Mouse (Mus musculus): Measurements from ENCODE around the gene Ildr2. TPM values are rescaled to one million over a fixed set of nuclear protein-coding genes. Genes with fewer than 3 reads are reported as not detected.

The Ildr2 gene
- polyA plus RNA-seq, 1 experiment from 2014 or later = 1.2 TPM

DNA sequence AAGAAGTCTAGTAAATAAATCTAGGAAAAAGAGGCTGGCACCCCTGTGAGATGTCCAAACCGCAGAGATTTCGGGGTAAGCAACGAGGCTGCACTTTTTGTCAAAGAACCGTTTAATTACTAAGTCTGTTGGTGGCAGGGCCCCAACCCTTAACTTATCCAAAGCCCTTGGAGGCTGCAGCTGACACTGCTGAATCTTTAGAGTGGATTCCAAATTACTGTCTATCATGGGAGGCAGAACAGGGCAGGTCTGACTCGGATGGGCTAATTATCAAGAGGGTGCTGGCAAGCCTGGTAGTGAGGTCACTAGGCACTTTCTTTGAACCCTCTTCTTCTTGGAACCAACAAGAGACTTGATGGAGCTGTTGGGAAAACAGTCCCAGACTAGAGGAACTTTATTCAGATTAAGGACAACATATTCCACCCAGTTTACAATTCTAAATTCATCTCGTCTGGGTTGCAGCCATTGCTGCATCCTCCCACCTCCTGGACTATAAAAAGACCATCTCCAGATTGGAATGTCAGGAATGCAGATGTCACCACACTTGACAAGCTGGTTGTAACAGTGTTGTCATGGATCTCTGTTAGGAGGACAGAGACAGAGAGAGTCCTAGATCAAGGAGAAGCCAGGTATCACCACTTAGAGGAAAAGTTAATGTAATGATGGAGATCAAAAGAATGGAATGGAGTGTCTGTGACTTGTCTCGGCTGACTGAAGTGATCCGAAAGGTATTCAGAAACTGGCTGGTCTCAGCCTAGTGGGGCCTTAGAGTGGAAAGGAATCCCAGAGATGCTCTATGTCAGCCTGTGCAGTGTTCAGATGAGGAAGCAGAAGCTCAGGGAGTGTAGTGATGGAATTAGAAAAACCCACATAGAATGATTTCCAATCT lies 50.7 kb downstream of the Ildr2 start:
- no peak overlapping the region for H3K4me2 ChIP-seq
- H3K4me3 ChIP-seq = no peak overlapping the region
- H3K36me3 ChIP-seq = no peaks in the 10 kb centered on the region
- peaks cover 9% of the 10 kb centered on the region for H3K4me1 ChIP-seq
- no peak for ATAC-seq (ENCODE audit: extremely low read depth, insufficient number of reproducible peaks, low FRiP score, low TSS enrichment)
- H3K9ac ChIP-seq = no peak overlapping the region
- H3K9me3 ChIP-seq = no peaks in the 10 kb centered on the region
- peaks cover 29% of the 10 kb centered on the region for H3K27me3 ChIP-seq (replicated peaks)
- WGBS = 61% methylated on average over 8 of the region's 8 CpGs
- H3K27ac ChIP-seq (replicated peaks) = no peak overlapping the region

DNA sequence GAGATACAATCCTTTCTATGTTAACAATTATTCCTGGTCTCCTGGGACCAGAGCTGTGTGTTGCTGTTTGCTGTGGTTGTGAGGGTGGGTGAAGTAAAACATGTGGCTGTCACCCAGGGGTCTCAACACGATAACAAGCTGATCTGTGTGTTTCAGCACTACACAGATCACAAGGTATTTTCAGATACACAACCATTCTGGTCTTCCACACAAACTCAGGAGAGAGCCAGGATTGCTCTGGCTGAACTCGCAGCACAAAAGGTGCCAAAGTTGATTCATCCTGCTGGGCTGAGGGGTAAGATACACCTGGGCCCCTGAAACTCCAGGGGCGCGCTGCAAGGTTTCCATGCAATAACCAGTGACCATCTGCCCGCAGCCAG lies 54.5 kb downstream of the Ildr2 start:
- Histone ChIP-seq H3K9ac (peak overlapping the region; percentile 77), H3K36me3 (no peaks in the 10 kb centered on the region), H3K27ac (replicated peaks) (no peak overlapping the region), H3K4me1 (peaks cover 11% of the 10 kb centered on the region), H3K4me3 (peak overlapping the region; percentile 60), H3K9me3 (no peaks in the 10 kb centered on the region), H3K27me3 (replicated peaks) (peaks cover 56% of the 10 kb centered on the region), H3K4me2 (peak overlapping the region; percentile 91)
- 12% methylated on average over 5 of the region's 5 CpGs for WGBS
- ATAC-seq (ENCODE audit: extremely low read depth, insufficient number of reproducible peaks, low FRiP score, low TSS enrichment) = no peak

DNA sequence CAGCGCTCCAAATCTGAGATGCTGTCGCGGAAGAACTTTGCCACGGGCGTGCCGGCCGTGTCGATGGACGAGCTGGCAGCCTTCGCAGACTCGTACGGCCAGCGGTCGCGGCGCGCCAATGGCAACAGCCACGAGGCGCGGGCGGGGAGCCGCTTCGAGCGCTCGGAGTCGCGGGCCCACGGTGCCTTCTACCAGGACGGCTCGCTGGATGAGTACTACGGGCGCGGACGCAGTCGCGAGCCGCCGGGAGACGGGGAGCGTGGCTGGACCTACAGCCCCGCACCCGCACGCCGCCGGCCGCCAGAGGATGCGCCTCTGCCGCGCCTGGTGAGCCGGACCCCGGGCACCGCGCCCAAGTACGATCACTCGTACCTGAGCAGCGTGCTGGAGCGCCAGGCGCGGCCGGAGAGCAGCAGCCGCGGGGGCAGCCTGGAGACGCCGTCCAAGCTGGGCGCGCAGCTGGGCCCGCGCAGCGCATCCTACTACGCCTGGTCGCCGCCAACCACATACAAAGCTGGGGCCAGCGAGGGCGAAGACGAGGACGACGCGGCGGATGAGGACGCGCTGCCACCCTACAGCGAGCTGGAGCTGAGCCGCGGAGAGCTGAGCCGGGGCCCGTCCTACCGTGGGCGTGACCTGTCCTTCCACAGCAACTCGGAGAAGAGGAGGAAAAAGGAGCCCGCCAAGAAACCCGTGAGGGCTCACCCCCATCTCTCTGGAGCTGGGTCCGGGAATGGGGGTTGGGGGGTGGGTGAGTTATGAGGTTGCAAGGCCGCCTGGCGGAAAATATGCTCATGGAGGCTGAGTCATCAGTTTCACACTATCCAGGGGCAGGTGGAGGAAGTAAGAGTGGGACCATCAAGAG lies 55.1 kb downstream of the Ildr2 start:
- ATAC-seq (ENCODE audit: extremely low read depth, insufficient number of reproducible peaks, low FRiP score, low TSS enrichment) = peak; percentile 31; the same call in 1 of the 2 replicates
- H3K4me3 ChIP-seq = peak overlapping the region; percentile 60
- 1% methylated on average over 91 of the region's 94 CpGs for WGBS
- H3K9me3 ChIP-seq = no peaks in the 10 kb centered on the region
- H3K9ac ChIP-seq = peak overlapping the region; percentile 77
- peak overlapping the region; percentile 91 for H3K4me2 ChIP-seq
- H3K36me3 ChIP-seq = no peaks in the 10 kb centered on the region
- H3K27ac ChIP-seq (replicated peaks) = no peak overlapping the region
- H3K4me1 ChIP-seq = peaks cover 11% of the 10 kb centered on the region
- peaks cover 56% of the 10 kb centered on the region for H3K27me3 ChIP-seq (replicated peaks)

DNA sequence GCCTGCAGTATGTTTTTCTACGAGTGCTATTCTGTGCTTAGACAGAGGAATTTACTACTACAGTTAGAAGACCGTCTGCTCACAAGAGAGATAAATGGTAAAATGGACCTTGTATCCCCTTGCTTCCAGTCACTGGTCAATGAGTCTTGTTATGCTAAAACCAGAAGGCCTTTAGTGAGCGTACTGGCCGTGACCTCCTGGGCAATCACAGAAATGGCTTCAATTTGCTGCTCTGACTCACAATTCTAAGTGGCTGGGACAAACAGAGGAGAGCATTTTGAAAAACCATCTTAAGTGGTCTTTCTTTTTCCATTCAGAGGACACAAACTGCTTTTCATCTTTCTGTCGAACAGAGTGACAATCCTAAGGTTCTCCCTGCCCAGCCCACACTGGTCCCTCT lies 57.2 kb downstream of the Ildr2 start:
- no peak overlapping the region for H3K4me3 ChIP-seq
- H3K27ac ChIP-seq (replicated peaks) = no peak overlapping the region
- H3K27me3 ChIP-seq (replicated peaks) = peaks cover 62% of the 10 kb centered on the region
- peaks cover 11% of the 10 kb centered on the region for H3K4me1 ChIP-seq
- no peaks in the 10 kb centered on the region for H3K9me3 ChIP-seq
- no peak overlapping the region for H3K9ac ChIP-seq
- ATAC-seq (ENCODE audit: extremely low read depth, insufficient number of reproducible peaks, low FRiP score, low TSS enrichment) = no peak
- 61% methylated on average over 5 of the region's 5 CpGs for WGBS
- no peak overlapping the region for H3K4me2 ChIP-seq
- no peaks in the 10 kb centered on the region for H3K36me3 ChIP-seq

- no peaks in the 10 kb centered on the region for H3K9me3 ChIP-seq
- no peak overlapping the region for H3K4me3 ChIP-seq
- H3K27ac ChIP-seq (replicated peaks) = no peak overlapping the region
- ATAC-seq (ENCODE audit: extremely low read depth, insufficient number of reproducible peaks, low FRiP score, low TSS enrichment) = no peak
- H3K36me3 ChIP-seq = no peaks in the 10 kb centered on the region
- H3K4me2 ChIP-seq = no peak overlapping the region
- H3K4me1 ChIP-seq = peaks cover 7% of the 10 kb centered on the region
- H3K27me3 ChIP-seq (replicated peaks) = peaks cover 45% of the 10 kb centered on the region
- H3K9ac ChIP-seq = no peak overlapping the region
- 47% methylated on average over 1 of the region's 1 CpGs for WGBS
Observed at GRCm38 (mm10) chr1:166313637-166314036, 59.7 kb downstream of the Ildr2 start.

GRCm38 (mm10) chr1:166315706-166316105 lies 61.8 kb downstream of the Ildr2 start:
- no peaks in the 10 kb centered on the region for H3K4me1 ChIP-seq
- 67% methylated on average over 4 of the region's 4 CpGs for WGBS
- no peak for ATAC-seq (ENCODE audit: extremely low read depth, insufficient number of reproducible peaks, low FRiP score, low TSS enrichment)

DNA sequence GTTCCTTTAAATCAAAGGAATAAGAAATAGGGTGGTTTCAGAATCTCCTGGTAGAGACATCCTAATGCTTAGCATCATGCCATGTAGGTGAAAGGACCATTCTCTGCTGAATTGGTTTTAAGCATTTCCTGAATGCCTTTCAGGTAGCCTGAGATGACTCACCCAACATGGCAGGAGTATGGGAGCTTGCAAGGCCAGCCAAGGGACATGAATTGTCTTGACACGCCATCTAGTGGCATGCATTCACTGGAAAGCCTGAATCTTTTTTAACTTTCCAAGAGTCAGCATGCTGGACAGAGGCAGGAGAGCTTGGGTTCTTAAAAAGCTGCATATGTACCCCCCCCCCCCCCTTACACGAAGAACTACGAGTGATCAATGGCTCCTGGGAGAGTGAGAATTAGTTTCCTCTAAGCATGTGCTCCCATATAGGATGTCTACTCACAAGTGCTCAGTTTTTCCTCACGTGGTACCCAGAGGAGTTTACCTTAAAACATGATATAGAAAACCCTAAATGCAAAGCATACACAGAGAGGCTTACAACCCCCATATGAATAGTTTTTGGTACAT lies 65.3 kb downstream of the Ildr2 start:
- H3K27me3 ChIP-seq (replicated peaks) = peaks cover 17% of the 10 kb centered on the region
- H3K4me3 ChIP-seq = no peak overlapping the region
- no peak overlapping the region for H3K9ac ChIP-seq
- H3K4me2 ChIP-seq = no peak overlapping the region
- H3K4me1 ChIP-seq = no peaks in the 10 kb centered on the region
- 16% methylated on average over 4 of the region's 4 CpGs for WGBS
- H3K36me3 ChIP-seq = no peaks in the 10 kb centered on the region
- H3K27ac ChIP-seq (replicated peaks) = no peak overlapping the region
- no peak for ATAC-seq (ENCODE audit: extremely low read depth, insufficient number of reproducible peaks, low FRiP score, low TSS enrichment)
- no peaks in the 10 kb centered on the region for H3K9me3 ChIP-seq

More at GRCm38 (mm10) chr1:166315706-166316105, 61.8 kb downstream of the Ildr2 start:
- Histone ChIP-seq H3K9me3 (no peaks in the 10 kb centered on the region), H3K4me2 (no peak overlapping the region), H3K27ac (replicated peaks) (no peak overlapping the region), H3K4me3 (no peak overlapping the region), H3K27me3 (replicated peaks) (peaks cover 25% of the 10 kb centered on the region), H3K9ac (no peak overlapping the region), H3K36me3 (no peaks in the 10 kb centered on the region)

GRCm38 (mm10) chr1:166326421-166326820 lies 72.5 kb downstream of the Ildr2 start:
- WGBS = 74% methylated on average over 3 of the region's 3 CpGs
- H3K4me2 ChIP-seq = no peak overlapping the region
- ATAC-seq (ENCODE audit: extremely low read depth, insufficient number of reproducible peaks, low FRiP score, low TSS enrichment) = no peak
- H3K4me3 ChIP-seq = no peak overlapping the region
- H3K4me1 ChIP-seq = no peaks in the 10 kb centered on the region
- H3K9me3 ChIP-seq = no peaks in the 10 kb centered on the region
- H3K9ac ChIP-seq = no peak overlapping the region
- H3K27ac ChIP-seq (replicated peaks) = no peak overlapping the region
- H3K27me3 ChIP-seq (replicated peaks) = 0 out of 2 replicates have a peak, but pooled peaks cover 16% of the 10 kb centered on the region
- no peaks in the 10 kb centered on the region for H3K36me3 ChIP-seq

DNA sequence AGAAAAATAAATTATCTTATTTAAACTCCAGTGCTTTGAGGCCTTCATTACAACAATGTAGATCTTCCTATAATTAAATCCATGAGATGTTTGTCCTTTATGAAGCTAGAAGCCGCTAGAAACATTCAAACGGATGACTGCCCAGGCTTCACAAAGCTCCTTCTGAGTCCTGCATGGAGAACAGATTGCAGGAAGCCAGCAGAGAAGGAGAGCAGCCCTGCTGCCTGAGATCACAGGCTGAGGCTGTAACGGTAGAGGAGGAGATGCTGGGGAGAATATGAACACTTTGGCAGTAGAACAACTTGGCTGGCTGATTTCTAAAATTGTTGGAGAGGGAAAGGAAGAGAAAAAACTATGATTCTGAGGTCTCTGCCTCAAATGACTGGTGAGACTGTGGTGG lies 76.8 kb downstream of the Ildr2 start:
- 51% methylated on average over 3 of the region's 3 CpGs for WGBS

DNA sequence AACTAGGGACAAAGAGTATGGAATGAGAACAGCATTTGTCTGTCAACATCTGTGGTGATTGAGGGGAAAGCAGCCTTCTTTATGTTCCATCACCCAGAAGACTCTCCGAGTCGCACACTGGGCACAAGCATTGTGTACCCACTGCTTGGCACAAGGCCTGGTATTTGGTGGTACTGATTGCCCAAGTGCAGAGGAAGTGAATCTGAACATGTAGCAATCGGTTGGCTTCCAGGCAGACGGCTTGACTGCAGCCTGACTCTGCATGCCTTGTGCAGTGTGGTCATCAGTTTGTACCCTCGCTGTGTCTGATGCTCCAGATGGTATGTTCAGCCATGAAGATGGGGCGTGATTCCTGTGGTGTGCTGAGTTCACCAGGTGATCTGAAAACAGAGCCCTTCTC lies 85.2 kb downstream of the Ildr2 start:
- Histone ChIP-seq H3K4me1 (no peaks in the 10 kb centered on the region), H3K9ac (no peak overlapping the region), H3K27ac (replicated peaks) (no peak overlapping the region), H3K27me3 (replicated peaks) (no peaks in the 10 kb centered on the region), H3K4me3 (no peak overlapping the region), H3K36me3 (no peaks in the 10 kb centered on the region), H3K9me3 (no peaks in the 10 kb centered on the region), H3K4me2 (no peak overlapping the region)
- ATAC-seq (ENCODE audit: extremely low read depth, insufficient number of reproducible peaks, low FRiP score, low TSS enrichment) = no peak
- 74% methylated on average over 6 of the region's 6 CpGs for WGBS

More for the DNA sequence above, 76.8 kb downstream of the Ildr2 start:
- no peaks in the 10 kb centered on the region for H3K4me1 ChIP-seq
- H3K27ac ChIP-seq (replicated peaks) = no peak overlapping the region
- no peak for ATAC-seq (ENCODE audit: extremely low read depth, insufficient number of reproducible peaks, low FRiP score, low TSS enrichment)
- no peaks in the 10 kb centered on the region for H3K36me3 ChIP-seq
- H3K9ac ChIP-seq = no peak overlapping the region
- H3K9me3 ChIP-seq = no peaks in the 10 kb centered on the region
- H3K4me3 ChIP-seq = no peak overlapping the region
- H3K27me3 ChIP-seq (replicated peaks) = no peaks in the 10 kb centered on the region
- H3K4me2 ChIP-seq = no peak overlapping the region

DNA sequence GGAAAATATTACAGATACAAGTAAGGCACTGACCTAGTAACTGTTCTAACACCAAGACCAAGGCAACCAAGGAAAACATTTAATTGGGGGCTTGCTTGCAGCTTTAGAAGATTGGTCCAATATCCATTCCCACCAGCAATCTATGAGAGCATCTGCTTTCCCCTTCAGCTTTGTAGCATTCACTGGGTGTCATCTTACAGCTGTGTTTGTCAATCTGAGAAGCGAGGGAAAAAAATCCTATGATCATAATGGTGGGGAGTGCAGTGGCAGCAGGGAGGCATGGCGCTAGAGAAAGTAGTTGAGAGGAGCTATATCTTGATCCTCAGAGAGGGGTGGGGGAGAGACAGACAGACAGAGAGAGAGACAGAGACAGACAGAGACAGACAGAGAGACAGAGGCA lies 88.1 kb downstream of the Ildr2 start:
- Histone ChIP-seq H3K9me3 (no peaks in the 10 kb centered on the region), H3K27ac (replicated peaks) (no peak overlapping the region), H3K4me2 (no peak overlapping the region), H3K36me3 (no peaks in the 10 kb centered on the region), H3K27me3 (replicated peaks) (no peaks in the 10 kb centered on the region), H3K4me3 (no peak overlapping the region), H3K9ac (no peak overlapping the region), H3K4me1 (no peaks in the 10 kb centered on the region)
- 65% methylated on average over 2 of the region's 2 CpGs for WGBS
- ATAC-seq (ENCODE audit: extremely low read depth, insufficient number of reproducible peaks, low FRiP score, low TSS enrichment) = no peak
